Mouse (Mus musculus) R1 (cell line): ENCODE results near the gene Rassf8.

Source experiments
- DNase-seq: peaks from one replicate; pipeline ENCODE4 v3.0.0-alpha.2; 2018; ENCODE audit warnings: low read depth, low spot score

Rassf8 gene

GRCm38 (mm10) chr6:145776241-145776640 is 29.7 kb downstream of the Rassf8 start:
- no peak for DNase-seq

GRCm38 (mm10) chr6:145779383-145779782 is 32.8 kb downstream of the Rassf8 start:
- no peak for DNase-seq

- peak; percentile 26 for DNase-seq
Measured at GRCm38 (mm10) chr6:145780180-145780802, 33.7 kb downstream of the Rassf8 start.

- DNase-seq = no peak
Measured at GRCm38 (mm10) chr6:145781256-145781655, 34.7 kb downstream of the Rassf8 start.

- no peak for DNase-seq
Measured at GRCm38 (mm10) chr6:145781966-145782365, 35.4 kb downstream of the Rassf8 start.

GRCm38 (mm10) chr6:145787311-145787710 is 40.8 kb downstream of the Rassf8 start:
- no peak for DNase-seq

- no peak for DNase-seq
Measured at GRCm38 (mm10) chr6:145789738-145790137, 43.2 kb downstream of the Rassf8 start.

GRCm38 (mm10) chr6:145792373-145792772 is 45.8 kb downstream of the Rassf8 start:
- no peak for DNase-seq

- peak; percentile 68 for DNase-seq
Measured at GRCm38 (mm10) chr6:145793109-145793593, 46.6 kb downstream of the Rassf8 start.

- peak; percentile 79 for DNase-seq
Measured at GRCm38 (mm10) chr6:145794671-145795070, 48.1 kb downstream of the Rassf8 start.

DNA sequence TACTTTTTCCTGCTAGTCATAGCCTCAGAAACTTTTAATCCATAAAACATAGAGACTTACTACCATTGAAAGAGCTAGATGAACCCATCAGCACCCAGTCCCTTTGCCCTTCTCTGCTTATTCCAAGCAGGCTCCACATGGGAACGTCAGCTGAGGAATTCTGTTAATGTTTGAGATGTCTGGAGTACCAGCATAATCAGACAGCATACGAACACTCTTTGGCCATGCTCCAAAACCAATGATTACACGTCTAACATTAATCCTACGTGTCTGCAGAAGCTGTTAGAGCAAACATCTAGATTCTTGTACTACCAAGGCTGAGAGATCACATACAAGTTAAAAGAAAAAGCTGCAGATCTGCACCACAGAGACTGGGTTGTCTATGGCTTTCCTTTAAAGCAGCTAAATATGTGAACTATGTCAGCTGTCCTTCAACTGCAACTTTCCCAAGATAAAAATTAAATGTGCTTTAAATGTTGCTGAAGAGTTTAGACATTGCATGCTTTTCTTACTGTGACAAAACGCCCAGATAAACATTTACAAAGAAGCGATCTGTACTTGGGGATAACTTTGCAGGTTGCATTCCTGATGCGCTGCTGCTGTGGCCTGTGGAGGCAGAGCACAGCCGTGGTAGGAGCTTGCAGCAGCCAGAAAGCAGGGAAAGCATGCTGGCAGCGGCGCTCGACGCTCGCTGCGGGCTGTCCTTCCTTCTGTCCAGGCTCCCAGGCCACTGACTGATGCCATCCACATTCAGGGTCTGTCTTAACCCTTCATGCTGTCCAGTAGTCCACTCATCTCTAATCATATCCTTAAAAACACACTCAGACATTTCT is 49.9 kb downstream of the Rassf8 start:
- DNase-seq = no peak

DNA sequence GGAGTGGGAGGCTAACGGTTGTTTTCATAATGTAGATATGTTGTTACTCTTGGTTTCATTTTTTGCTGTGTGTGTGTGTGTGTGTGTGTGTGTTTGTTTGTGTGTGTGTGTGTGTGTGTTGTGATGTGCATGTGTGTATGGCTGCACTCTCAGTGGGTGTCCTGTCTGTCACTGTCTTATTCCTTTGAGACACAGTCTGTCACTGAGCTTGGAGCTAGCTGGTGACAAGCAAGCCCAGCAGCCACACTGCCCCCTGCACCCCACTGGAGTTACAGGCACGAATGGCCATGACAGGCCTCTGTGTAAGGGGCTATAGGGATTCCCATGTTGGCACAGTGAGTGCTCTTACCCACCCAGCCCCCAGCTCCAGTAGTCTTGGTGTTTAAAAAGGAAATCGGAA is 51.1 kb downstream of the Rassf8 start:
- DNase-seq = no peak

GRCm38 (mm10) chr6:145801796-145802488 is 55.4 kb downstream of the Rassf8 start:
- DNase-seq = no peak

- no peak for DNase-seq
Measured at GRCm38 (mm10) chr6:145802881-145803280, 56.3 kb downstream of the Rassf8 start.

DNA sequence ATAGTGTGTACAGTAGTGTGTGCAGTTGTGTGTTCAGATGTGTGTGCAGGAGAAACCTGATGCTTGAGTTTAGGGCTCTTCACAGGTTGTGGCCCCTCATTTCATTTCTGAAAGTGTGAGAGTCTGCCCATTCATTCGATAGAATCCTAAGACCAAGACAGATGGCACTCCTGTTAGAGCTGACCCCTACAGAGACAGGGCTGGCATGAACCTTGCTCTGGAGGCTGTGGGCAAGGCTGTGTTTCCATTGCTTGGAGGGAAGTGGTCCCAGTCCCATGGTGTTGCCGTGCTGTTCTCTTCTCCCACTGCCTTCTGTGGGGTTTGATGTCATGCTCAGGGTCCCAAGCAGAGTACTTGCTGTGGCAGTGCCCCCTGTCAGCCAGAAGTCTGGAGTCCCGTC is 57.7 kb downstream of the Rassf8 start:
- no peak for DNase-seq

DNA sequence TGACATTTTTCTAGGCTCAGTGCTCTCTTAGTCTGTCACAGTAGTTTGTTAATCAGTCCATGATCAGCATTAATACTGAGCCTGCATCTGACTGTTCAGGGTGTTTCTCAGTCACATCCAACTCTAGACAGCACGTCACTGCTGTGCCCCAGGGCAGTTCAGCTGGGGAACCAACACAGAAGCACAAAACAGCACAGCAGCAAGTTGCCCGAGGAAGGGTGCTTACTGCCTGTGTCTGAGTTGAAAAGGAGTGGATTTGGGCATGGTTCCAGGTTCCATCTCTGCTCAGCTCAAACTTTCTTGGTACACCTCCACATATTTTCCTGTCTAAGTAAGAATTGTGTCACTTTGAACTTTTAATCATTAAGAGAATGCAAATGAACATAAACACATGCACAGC is 60.2 kb downstream of the Rassf8 start:
- DNase-seq = no peak

GRCm38 (mm10) chr6:145807929-145808328 is 61.4 kb downstream of the Rassf8 start:
- DNase-seq = no peak

DNA sequence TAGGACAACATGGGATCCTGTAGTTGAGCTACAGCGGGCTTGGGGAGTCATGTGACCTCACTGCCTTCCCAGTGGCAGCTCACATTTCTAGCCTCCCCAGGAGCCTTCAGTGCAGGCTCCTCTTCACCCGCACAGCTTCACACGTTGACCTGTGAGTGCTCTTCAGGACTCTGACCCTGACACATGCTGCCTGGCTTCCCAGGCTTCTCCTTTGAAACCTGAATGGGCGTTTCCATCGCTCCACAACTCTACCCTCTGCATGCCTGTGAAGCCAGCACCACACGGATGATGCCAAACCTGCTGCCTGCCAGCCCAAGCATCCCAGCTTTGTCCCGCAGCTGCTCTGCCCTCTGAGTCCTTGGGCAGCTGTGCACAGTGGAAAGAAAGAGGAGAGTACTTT is 63.0 kb downstream of the Rassf8 start:
- DNase-seq = no peak

DNA sequence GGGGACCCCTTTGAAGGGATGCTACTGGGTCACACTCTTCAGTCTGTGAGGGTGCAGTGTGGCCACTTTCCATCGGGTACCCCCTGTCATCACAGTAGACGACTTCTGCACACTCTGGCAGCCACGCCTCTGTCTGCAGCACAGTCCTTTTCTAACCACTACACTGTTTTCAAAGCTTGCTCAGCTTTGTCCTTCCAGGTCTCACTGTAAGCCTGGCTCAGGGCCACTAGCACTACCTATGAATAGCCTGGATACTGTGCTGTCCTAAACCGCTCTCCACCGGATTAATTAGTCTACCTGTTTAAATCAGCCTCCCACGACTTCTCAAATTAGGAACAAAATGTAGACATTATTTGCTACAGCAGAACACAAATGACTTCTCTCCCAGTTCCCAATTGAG is 63.5 kb downstream of the Rassf8 start:
- no peak for DNase-seq

DNA sequence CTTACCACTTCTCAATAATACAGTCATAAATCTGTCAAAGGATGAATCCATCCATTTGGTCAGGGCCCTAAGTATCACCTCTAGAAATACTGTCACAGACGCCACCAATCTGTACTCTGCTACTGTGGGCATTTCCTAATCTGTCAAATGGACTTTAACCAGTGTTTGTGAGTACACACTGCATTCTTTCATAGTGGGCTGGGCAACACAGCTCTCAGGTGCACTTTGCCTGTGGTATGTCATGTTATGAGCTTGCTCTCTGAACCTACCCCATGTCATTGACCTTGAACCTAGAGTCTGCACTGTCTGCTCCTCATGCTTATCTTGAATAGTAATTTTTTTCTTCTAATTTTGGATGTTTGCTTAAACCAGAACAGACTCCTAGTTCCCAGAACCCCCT is 64.6 kb downstream of the Rassf8 start:
- DNase-seq = no peak

DNA sequence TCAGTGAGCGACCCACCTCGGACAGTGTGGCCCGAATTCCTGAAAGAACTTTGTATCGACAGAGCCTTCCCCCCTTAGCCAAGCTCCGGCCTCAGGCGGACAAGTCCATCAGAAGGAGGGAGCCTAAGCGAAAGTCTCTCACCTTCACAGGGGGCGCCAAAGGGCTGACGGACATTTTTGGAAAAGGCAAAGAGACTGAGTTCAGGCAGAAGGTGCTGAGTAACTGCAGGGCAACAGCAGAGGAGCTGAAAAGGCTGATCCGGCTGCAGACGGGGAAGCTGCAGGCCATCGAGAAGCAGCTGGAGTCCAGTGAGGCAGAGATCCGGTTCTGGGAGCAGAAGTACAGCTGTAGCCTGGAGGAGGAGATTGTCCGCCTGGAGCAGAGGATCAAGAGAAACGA is 68.7 kb downstream of the Rassf8 start:
- peak; percentile 68 for DNase-seq

- DNase-seq = no peak
Measured at GRCm38 (mm10) chr6:145819151-145819550, 72.6 kb downstream of the Rassf8 start.
